Mouse (Mus musculus): ENCODE results near the gene Gm525. TPM values are rescaled to one million over a fixed set of nuclear protein-coding genes. Genes with fewer than 3 reads are reported as not detected.
"Not testable (repeated sequence)": the region's sequence is repeated elsewhere in the genome, so short reads cannot be mapped to it uniquely, and the experiment has no call there.

Gene Gm525
- not detected for total RNA-seq (2021)

- DNase-seq (ENCODE audit: extremely low spot score in 1 of 2, low spot score in 1 of 2): no peak
Measured at GRCm38 (mm10) chr11:89073541-89073940, at the start of gene Gm525. Gm525 (plus strand) TSS chr11:89073841.

GRCm38 (mm10) chr11:89024181-89024881 is 49.3 kb upstream of the Gm525 start:
- peak in 1 of 2 experiments; percentile 10 for DNase-seq (ENCODE audit: extremely low spot score in 1 of 2, low spot score in 1 of 2)

- no peak for DNase-seq (ENCODE audit: extremely low spot score in 1 of 2, low spot score in 1 of 2)
Measured at GRCm38 (mm10) chr11:89025603-89026002, 48.0 kb upstream of the Gm525 start.

GRCm38 (mm10) chr11:89026117-89026516 is 47.5 kb upstream of the Gm525 start:
- no peak for DNase-seq (ENCODE audit: extremely low spot score in 1 of 2, low spot score in 1 of 2)

GRCm38 (mm10) chr11:89027955-89028361 is 45.7 kb upstream of the Gm525 start:
- no peak for DNase-seq (ENCODE audit: extremely low spot score in 1 of 2, low spot score in 1 of 2)

- DNase-seq (ENCODE audit: extremely low spot score in 1 of 2, low spot score in 1 of 2): no peak
Measured at GRCm38 (mm10) chr11:89028871-89029405, 44.7 kb upstream of the Gm525 start.

GRCm38 (mm10) chr11:89030552-89030951 is 43.1 kb upstream of the Gm525 start:
- DNase-seq (ENCODE audit: extremely low spot score in 1 of 2, low spot score in 1 of 2): no peak

- no peak for DNase-seq (ENCODE audit: extremely low spot score in 1 of 2, low spot score in 1 of 2)
Measured at GRCm38 (mm10) chr11:89031189-89031588, 42.5 kb upstream of the Gm525 start.

GRCm38 (mm10) chr11:89034592-89034991 is 39.0 kb upstream of the Gm525 start:
- DNase-seq (ENCODE audit: extremely low spot score in 1 of 2, low spot score in 1 of 2): no peak

GRCm38 (mm10) chr11:89035552-89035951 is 38.1 kb upstream of the Gm525 start:
- no peak for DNase-seq (ENCODE audit: extremely low spot score in 1 of 2, low spot score in 1 of 2)

- no peak for DNase-seq (ENCODE audit: extremely low spot score in 1 of 2, low spot score in 1 of 2)
Measured at GRCm38 (mm10) chr11:89038496-89038895, 35.1 kb upstream of the Gm525 start.

GRCm38 (mm10) chr11:89039325-89039724 is 34.3 kb upstream of the Gm525 start:
- DNase-seq (ENCODE audit: extremely low spot score in 1 of 2, low spot score in 1 of 2): peak; percentile 15 to 61

GRCm38 (mm10) chr11:89041073-89041472 is 32.6 kb upstream of the Gm525 start:
- not testable (repeated sequence) for DNase-seq (ENCODE audit: extremely low spot score in 1 of 2, low spot score in 1 of 2)

GRCm38 (mm10) chr11:89043046-89043445 is 30.6 kb upstream of the Gm525 start:
- no peak for DNase-seq (ENCODE audit: extremely low spot score in 1 of 2, low spot score in 1 of 2)

GRCm38 (mm10) chr11:89045501-89045900 is 28.1 kb upstream of the Gm525 start:
- not testable (repeated sequence) for DNase-seq (ENCODE audit: extremely low spot score in 1 of 2, low spot score in 1 of 2)

GRCm38 (mm10) chr11:89046021-89046420 is 27.6 kb upstream of the Gm525 start:
- DNase-seq (ENCODE audit: extremely low spot score in 1 of 2, low spot score in 1 of 2): no peak

GRCm38 (mm10) chr11:89051767-89052166 is 21.9 kb upstream of the Gm525 start:
- DNase-seq (ENCODE audit: extremely low spot score in 1 of 2, low spot score in 1 of 2): no peak

- no peak for DNase-seq (ENCODE audit: extremely low spot score in 1 of 2, low spot score in 1 of 2)
Measured at GRCm38 (mm10) chr11:89055931-89056690, 17.5 kb upstream of the Gm525 start.

GRCm38 (mm10) chr11:89058515-89059270 is 14.9 kb upstream of the Gm525 start:
- DNase-seq (ENCODE audit: extremely low spot score in 1 of 2, low spot score in 1 of 2): no peak

GRCm38 (mm10) chr11:89059919-89060422 is 13.7 kb upstream of the Gm525 start:
- peak in 1 of 2 experiments; percentile 18 for DNase-seq (ENCODE audit: extremely low spot score in 1 of 2, low spot score in 1 of 2)
